Mouse (Mus musculus) retina, adult 2 months (tissue): Measurements from ENCODE around the gene Atp6v1e1.
"Not testable (repeated sequence)": the region's sequence is repeated elsewhere in the genome, so short reads cannot be mapped to it uniquely, and the experiment has no call there.

ENCODE experiments used
- DNase-seq: peaks from one replicate; pipeline ENCODE4 v3.0.0-alpha.2; 2012; ENCODE audit warnings: low read depth, low spot score

Gene Atp6v1e1

DNA sequence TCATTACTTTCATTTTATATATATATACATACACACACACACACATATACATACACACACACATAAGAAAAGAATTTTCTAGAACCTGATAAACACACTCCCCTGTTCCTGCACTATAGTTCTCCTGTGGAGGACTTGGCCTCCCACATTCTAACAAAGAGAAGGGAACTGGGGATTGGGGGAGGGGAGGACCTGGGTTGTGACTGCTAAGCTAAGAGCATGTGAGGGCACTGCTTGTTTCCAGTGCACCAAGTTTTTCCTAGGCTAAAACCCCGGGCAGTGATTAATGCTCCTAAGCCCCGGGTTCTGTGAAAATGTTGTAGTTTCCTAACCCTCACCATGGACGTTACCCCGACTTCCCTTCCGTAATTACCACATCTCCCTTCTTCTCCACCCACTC is 2.4 kb downstream of the Atp6v1e1 start:
- DNase-seq, result no peak

DNA sequence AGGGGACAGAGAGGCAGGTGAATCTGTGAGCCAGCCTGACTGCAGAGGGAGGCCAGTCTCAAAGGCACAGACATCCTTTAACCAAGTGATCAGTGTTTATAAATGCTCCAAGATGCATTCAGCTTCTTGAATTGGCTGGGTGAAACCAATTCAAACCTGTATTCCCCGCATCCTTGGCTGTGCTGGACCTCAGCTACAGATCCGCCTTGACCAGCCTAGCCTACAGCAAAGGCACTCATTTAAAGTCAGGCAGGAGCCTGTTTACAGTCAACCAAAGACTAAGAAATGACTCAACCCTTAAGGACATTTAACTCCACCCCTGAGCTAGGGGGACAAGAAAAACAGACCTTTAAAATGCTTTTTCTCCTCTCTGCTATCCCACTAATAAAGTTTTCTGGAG is 3.3 kb downstream of the Atp6v1e1 start:
- DNase-seq, result no peak

DNA sequence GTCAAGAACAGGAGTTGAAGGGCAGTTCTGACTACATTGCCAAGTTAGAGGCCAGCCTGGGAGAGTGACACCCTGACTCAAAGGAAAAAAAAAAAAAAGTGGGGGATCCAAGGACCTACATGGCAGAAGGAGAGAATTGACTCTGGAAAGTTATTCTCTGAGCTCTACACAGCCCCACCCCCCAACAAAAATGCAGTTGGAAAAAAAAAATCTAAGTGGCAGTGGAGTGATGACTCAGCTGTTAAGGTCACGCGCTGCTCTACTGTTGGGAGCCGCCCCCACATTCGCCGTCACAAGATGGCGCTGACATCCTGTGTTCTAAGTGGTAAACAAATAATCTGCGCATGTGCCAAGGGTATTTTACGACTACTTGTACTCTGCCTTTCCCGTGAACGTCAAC is 10.6 kb downstream of the Atp6v1e1 start:
- not testable (repeated sequence) for DNase-seq

DNA sequence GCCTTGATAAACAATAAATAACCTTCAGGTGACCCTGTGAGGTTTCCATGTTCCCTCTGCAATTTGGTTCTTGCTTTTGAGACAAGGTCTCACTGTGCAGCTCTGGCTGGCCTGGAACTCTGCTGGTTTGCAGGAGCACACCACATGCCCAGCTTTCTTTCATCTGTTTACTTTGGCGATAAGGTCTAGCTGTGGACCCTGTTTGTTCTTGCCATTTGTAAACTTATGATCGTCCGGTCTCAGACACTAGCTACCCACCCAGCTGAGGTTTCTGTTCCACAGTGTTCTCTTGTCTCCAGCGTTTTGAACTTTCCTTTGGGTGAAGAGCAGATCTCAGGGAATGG is 14.9 kb downstream of the Atp6v1e1 start:
- DNase-seq, result no peak

DNA sequence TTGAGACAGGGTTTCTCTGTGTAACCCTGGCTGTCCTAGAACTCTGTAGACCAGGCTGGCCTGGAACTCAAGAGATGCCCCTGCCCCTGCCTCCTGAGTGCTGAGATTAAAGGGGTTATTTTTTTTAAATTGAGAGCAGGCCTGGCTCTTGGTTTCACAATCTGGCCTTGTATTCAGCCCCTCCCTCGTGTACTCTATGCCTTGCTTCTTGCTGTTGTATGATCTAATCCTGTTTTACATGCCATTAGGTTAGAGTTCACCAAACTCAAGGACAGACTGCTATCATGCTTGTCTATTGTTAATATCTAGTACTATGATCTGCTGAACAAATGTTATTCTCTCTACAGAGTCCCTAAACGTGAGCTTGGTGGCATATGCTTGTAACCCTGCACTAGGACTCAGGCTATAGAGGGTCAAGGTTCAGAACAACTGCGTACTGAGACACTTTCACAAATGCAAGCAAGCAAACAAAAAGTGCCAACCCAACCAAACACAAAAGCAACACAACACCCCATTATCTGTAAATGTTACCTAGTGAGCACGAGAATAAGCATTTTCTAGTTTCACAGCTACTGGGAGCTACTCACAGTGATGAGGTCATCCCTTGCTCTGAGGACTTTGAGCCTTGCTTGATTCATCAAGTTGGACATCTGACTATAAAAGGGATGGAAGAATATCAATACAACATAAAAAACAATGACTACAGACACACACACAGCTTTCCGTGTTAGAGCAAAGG is 15.4 kb downstream of the Atp6v1e1 start:
- DNase-seq, result no peak

DNA sequence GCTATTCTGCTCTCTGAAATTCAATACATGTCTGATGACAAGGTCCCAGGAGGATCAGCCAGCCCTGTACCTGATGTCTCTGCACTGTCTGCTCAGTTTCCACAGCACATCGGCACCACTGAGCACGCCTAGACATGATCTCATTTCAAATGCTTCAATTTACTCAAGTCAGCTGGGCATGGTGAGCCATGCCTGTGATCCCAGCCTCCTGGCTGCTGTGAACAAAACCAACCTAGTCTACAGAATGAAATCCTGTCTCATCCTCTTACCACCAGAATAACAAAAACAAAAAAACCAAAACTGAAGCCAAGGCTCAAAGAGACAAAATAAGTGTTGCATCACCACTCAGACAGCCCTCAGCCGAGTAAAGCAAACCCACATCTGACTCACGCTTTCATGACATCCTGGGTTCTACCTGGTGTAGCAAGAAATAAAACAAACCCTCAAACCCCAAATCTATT is 23.0 kb downstream of the Atp6v1e1 start:
- no peak for DNase-seq

DNA sequence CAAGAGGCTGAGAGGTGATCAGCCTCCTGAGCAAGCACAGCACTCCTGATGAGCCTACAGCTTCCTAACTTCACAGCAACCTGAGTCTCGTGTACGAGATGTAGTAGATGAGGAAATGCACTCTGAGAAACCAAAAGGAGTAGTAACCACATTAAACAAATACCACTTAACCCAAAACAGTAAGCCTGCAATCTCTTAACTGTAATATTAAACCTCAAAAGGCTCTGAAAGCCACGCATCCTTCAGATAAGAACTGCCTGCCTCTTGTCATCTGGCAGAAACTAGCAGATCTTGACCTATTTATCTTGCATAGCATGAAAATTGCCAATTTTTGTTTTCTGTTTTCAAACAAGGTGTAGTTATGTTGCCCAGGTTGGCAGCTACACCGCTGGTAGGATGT is 23.7 kb downstream of the Atp6v1e1 start:
- DNase-seq, result no peak

DNA sequence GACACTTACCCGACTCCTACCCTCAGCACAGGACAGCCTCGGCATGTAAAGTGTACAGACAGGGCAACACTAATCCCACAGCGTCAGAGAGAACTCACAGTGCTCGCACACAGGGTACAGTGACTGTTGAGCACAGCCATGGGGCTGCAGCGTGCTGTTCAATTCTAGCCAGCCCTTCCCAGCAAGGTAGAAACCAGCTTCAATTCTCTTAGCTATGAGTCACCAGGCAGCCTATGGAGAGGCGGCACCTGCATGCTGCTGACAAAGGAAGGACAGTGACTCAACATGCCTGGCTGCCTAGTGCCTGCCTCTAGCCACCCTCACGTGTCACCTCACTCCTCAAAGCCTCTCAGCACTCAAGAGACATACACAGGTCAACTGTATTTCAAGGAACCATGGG is 24.6 kb downstream of the Atp6v1e1 start:
- no peak for DNase-seq

DNA sequence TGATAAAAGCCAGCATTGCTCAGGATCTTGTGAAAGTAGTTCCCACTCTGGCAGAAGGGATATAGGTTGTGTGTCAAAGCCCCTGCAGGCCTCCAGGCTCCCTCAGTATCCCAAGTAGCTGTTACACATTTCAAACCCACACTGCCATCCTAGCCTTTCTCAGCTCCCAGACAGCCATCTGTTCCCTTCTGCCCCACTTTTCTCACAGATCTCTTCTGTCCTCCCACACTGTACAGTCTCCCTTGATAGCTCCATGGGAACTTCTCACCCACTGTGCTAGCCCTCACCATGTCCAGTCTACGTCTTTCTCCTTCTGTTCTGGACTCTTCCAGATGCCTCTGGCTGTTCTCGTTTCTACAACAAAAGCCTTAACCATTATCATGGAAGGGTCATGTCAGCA is 26.5 kb downstream of the Atp6v1e1 start:
- no peak for DNase-seq

DNA sequence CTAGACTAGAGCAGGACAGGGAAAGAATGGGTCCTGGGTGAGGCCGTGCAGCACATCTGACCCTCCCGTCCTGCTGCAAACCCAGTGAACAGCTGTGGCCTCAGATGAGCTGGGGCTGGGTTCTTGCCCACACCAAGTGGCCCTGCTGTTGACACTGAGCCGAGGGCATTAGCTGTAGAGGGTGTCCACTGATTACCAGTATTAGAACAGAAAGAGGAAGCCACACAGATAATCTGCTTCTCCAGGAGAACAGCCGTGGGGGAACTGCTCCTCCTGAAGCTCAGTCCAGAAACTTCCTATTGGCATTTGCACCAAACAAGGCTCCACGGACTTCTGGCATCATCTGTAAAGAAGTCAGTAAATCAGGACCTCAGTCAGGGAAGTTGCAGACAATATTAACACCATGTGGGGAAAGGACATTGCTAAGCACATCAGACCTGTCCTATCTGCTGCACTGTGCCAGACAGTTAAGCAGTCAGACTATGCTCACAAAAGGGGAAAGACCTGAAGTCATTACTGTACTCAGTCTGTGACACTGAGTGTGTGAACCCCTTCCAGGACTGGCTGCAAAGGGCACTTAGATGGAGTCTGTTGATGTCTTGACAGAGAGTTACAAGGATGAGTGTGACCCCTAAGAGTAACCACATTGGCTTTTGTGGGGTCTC is 27.0 kb downstream of the Atp6v1e1 start:
- peak; percentile 39 for DNase-seq

DNA sequence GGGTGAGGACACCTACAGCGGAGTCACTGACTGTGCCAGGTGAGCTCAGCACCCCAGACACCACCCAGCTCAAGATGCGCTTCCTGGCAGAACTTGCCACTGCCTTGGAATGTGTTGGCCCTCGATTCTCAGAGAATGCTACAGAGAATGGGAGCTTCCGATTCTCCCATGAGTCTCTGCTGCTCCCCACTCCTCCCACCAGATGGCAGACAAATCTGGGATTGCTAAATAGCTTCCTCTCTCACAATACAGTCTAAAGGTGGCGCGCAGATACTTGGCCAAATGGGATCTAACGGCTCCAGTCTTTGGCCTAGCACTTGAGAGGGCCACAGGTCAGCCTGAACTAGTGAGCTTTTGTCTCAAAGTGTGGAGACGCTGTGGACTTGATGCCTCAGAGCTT is 29.6 kb downstream of the Atp6v1e1 start:
- DNase-seq, result no peak

DNA sequence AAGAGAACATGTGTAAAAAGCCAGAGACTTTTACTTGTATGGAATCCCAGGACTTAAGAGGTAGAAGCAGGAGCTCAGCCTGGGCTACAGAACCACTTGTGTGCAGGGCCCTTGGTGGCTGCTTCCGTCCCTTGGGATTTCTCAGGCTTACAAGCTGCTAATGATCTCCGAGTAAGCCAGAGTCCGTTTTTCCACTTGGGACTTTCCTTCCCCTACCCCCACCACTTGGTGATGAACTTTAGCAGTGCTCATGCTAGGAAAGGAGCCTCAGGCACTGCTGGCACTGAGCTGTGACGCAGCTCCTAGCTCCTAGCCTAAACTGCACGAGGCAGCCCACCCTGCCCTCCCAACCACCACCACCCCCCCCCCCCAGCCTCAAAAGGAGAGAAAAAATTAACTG is 31.9 kb downstream of the Atp6v1e1 start:
- DNase-seq, result no peak

DNA sequence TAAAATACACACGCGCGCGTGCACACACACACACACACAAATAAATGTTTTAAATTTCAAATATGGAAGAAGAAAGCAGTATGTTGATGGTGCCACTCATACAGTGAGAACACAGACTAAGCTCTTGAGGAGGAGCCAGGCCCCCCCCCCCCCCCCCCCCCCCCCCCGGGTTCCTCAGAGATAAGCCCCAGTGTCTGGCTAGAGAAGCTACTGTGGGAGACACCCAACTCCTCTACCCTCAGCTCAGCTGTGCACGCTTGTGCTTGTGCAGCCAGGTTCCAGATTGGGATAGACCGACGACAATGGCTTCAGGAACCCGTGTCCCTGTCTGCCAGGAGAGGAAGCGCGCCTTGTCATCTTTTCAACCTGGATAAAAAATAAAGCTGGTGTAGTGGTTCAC is 32.4 kb downstream of the Atp6v1e1 start:
- no peak for DNase-seq

DNA sequence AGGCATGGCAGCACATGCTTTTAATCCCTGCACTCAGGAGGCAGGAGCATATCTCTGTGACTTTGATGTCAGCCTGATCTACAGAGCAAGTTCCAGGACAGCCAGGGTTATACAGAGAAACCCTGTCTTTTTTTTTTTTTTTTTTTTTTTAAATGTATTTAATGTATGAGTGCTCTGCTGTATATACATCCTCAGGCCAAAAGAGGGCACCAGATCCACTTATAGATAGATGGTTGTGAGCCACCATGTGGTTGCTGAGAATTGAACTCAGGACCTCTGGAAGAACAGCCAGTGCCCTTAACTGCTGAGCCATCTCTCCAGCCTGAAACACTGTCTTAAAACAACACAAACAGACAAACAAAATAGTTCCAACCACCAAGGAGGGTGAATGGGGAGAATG is 33.7 kb downstream of the Atp6v1e1 start:
- no peak for DNase-seq

DNA sequence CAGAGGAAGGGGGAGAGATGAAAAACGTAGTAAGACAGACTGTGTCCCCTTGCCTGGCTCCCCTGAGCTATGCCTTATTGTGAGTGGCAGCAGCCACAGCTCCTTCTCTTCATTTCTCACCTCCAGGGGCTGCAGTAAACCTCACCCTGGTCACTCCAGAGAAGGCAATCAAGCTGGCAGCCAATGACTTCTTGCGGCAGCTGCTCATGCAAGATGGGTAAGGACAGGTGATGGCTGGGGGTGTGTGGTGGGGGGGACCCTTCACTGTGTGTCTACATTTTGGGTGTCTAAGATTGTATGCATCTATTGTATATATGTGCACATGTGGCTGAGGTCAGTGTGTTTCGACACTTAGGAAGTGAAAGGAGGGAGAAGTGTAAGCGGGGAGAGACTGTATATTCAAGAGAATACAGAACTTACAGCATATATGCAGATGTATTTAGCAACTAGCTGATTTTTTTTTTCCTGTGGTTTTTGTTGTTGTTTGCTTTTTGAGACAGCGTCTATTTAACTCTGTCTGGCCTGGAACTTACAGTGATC is 34.5 kb downstream of the Atp6v1e1 start:
- DNase-seq, result no peak

DNA sequence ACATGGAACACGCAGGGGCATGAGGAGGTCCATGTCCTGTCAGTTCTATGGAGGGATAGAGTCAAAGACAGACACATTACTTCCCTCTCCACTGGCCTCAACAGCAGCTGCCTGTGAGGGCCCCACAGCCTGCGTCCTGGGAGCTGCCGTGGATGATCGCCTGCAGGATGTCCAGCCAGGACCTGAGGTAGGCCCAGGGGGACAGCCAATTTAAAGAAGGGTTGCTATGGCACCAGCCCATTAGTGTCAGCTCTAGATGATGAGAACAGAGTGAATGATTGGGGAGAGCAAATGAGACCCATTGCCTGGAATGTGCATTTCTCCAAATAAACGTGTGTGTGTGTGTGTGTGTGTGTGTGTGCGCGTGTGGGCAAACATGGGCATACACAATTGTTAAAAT is 38.2 kb downstream of the Atp6v1e1 start:
- DNase-seq, result no peak

DNA sequence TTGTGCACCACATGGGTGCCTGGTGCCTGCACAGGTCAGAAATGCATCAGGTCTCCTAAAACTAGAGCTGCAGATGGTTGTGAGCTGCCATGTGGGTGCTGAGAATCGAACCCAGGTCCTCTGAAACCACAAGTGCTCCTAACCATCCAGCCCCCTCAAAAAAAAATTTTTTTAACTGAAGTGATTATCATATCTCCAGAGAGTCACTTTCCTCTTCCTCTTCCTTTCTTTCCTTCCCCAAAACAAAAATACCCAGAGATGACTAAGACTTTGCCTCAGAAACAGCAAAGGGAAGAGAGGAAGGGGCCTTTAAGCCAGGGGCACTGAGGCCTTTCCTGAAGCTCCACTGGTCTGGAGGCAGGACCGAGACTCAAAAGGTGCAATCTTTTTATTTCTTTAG is 39.6 kb downstream of the Atp6v1e1 start:
- DNase-seq, result no peak

DNA sequence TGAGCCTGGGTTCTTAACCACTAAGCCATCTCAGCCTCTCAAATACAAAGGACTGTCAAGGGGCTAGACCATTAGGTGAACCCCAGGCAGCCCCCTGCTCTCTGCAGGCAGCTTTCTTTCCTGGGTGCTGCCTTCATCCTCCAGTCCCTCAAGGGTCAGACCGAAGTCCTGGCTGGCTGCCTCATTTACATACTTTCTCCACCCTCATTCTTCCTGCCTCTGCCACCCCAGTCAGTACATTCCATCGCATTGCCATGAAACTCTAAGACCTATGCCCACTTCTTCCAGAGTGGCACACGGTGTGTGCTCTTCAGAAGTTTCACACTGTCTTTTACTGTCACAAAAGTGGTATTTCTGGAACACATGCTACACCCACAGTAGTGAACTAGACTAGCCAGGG is 44.4 kb downstream of the Atp6v1e1 start:
- no peak for DNase-seq

DNA sequence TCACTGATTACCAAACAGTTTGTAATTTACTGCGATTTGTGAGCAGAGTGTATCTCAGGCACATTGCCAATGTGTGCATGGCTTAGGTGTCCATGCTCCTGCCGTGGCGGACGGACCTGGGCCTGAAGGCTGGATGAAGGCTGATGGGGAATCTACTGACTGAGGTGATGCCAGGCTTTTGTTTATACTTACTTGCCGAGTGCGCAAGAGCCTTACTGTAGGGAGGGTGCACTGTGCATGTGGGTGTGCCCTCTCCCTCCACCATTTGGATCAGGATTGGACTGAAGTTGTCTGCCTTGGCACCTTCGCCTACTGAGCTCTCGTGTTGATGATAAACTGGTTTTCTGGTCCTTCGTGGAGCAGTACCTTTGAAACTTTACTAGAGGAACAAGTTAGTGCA is 45.1 kb downstream of the Atp6v1e1 start:
- DNase-seq, result no peak

DNA sequence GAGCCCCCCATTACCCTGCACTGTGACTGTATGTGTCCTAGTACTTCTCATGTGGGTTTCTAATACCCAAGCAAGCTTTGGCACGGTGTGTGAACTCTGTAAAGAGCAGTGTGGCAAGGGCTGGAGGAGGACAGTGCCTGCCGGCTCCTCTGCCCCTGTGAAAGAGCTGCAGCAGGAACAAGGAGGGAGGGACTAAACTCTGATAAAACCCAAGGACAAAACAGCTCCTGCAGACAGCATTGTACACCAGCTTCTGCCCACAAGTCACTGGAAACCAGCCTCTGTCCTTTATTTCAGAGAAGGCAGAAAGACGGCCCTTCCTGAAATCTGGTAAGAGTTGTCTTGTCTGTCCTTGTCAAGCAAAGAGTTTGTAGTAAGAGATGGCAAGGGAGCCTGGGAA is 46.3 kb downstream of the Atp6v1e1 start:
- DNase-seq, result no peak

DNA sequence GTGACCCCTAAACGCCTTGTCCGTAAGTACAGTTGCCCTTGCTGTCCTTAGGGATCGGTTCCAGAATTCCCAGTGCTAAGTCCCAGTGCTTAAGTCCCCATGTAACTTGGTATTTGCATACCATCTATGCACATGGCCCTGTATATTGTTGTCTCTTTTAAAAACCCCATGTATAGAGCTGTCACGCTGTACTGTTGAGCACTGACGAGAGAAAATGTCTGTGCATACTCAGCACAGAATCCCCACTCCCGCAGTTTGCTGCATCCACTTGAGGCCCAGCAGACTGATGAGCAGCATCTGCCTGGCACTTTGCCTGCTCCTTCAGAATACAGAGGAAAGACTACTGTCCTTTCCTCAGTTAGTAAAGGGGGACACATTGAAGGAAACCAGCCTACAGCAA is 48.8 kb downstream of the Atp6v1e1 start:
- no peak for DNase-seq

DNA sequence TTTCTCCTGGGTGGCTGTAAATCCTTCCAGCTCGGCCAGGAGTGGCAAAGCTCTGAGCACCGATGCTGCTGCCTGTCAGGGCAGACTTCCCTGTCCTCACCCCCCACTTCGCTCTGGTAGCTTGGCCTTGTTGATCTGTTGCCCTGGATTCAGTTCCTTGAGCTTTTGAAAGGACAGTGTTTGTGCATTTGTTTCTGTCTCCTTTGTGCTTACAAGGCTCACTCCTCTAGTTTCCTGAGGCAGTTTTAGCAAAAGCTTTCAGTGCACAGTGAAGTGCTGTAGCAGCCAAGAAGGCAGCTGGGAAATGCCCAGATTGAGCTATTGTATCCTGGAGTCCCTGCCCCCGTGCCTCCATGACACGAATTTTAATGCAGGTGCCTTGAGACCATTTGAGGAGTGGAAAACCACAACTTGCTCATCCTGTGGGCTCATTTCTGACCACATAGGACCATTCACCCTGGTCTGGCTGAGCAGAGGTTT is 49.4 kb downstream of the Atp6v1e1 start, which contains the start of gene Slc25a18:
TSS of gene Slc25a18 (plus strand) at position 430 of the 480 bp plus-strand sequence.
- no peak for DNase-seq

DNA sequence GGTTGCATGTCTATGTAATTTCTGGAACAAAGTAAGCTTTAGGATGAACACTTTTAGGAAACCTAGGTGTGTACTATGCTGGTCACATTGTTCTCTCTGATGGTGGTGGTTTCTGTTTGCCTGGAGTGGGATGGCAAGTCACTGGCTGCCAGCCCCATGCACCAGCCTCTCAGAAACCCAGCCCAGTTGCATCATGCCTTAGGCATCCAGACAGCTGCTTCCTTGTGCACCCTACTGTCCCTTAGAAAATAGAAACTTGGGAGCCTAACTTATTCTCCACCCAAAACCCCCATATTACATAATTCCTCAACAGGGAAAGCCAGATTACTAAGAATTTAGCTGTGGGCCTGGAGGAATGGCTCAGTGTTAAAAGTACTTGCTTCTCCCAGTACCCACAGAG is 50.6 kb downstream of the Atp6v1e1 start:
- no peak for DNase-seq
